Mouse (Mus musculus) liver (tissue): Measurements from ENCODE around the gene Homer3.

Experiments used
- DNase-seq: peaks from one replicate; pipeline ENCODE4 v3.0.0-alpha.2; 2020; ENCODE audit warnings: mixed read lengths

Gene Homer3

GRCm38 (mm10) chr8:70340659-70341058, 58.0 kb downstream of the Homer3 start:
- no peak for DNase-seq

DNA sequence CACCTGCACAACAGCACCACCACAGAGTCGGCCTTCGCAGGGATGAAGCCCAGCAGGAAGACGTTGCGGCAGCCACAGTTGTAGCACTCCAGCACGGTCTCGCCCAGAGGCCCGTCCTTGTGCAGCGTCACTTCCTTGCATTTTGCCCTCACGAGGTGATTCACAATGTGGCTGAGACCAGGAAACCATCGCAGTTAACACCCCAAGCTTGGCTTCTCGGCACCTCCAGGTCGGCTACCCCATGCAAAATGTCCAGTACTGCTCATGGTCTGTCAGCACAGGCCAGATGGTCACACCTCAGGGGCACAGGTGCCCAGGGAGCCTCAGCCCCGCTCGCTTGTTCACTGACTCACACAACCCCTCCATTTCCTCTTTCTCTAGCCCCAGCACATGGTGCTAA, 59.4 kb downstream of the Homer3 start:
- no peak for DNase-seq

- no peak for DNase-seq
These were observed 60.4 kb downstream of the Homer3 start for GRCm38 (mm10) chr8:70343076-70343475.

DNA sequence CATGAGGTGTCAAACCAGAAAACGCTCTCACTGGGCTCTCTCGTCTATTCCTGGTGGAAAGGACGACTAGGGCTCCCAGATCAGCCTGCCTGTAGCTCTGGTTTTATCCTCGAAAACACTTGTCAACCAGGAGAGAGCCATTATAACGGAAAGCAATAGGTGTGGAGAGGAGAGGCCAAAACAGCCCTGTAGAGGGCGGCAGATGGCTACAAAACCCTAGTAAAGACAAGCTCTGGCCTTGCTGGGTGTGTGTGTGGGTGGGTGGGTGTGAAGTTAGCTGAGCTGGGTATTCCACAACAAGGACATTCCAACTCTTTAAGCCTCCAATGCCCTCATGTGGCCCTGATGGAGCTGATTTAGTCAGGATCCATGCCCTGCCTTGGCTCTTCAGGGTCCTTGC, 61.1 kb downstream of the Homer3 start:
- DNase-seq = peak; percentile 58
